Mouse (Mus musculus): ENCODE data around the gene Cyb561. TPM values are rescaled to one million over a fixed set of nuclear protein-coding genes. Genes with fewer than 3 reads are reported as not detected.

Gene Cyb561
- polyA plus RNA-seq, 1 experiment, result 0.02 TPM

- Histone ChIP-seq H3K4me1 (ENCODE audit: control insufficient read depth) (peaks cover 13% of the 10 kb centered on the region), H3K27me3 (ENCODE audit: control insufficient read depth) (peaks cover 34% of the 10 kb centered on the region), H3K36me3 (ENCODE audit: control insufficient read depth) (no peaks in the 10 kb centered on the region), H3K9me3 (ENCODE audit: control insufficient read depth, low read length) (no peaks in the 10 kb centered on the region), H3K4me3 (replicated peaks) (no peak overlapping the region)
- no peak for TF ChIP-seq TAL1 (IDR thresholded peaks at IDR 0.05; ENCODE audit: low read length)
- TF ChIP-seq GATA1 (IDR thresholded peaks at IDR 0.05; ENCODE audit: low read length), result no peak
Measured at GRCm38 (mm10) chr11:105944770-105945672, 8.1 kb downstream of the Cyb561 start.

- peaks cover 13% of the 10 kb centered on the region for H3K4me1 ChIP-seq (ENCODE audit: control insufficient read depth)
- no peaks in the 10 kb centered on the region for H3K36me3 ChIP-seq (ENCODE audit: control insufficient read depth)
- peak overlapping the region; percentile 64 for H3K4me3 ChIP-seq (replicated peaks)
- H3K27me3 ChIP-seq (ENCODE audit: control insufficient read depth), result peaks cover 34% of the 10 kb centered on the region
- no peaks in the 10 kb centered on the region for H3K9me3 ChIP-seq (ENCODE audit: control insufficient read depth, low read length)
- TF ChIP-seq TAL1 (IDR thresholded peaks at IDR 0.05; ENCODE audit: low read length) (no peak), GATA1 (IDR thresholded peaks at IDR 0.05; ENCODE audit: low read length) (no peak)
Measured at GRCm38 (mm10) chr11:105944126-105944621, 9.0 kb downstream of the Cyb561 start.

- no peaks in the 10 kb centered on the region for H3K9me3 ChIP-seq (ENCODE audit: control insufficient read depth, low read length)
- no peaks in the 10 kb centered on the region for H3K36me3 ChIP-seq (ENCODE audit: control insufficient read depth)
- TF ChIP-seq GATA1 (IDR thresholded peaks at IDR 0.05; ENCODE audit: low read length), result no peak
- no peak for TF ChIP-seq TAL1 (IDR thresholded peaks at IDR 0.05; ENCODE audit: low read length)
- H3K4me3 ChIP-seq (replicated peaks), result peak overlapping the region; percentile 64
- peaks cover 13% of the 10 kb centered on the region for H3K4me1 ChIP-seq (ENCODE audit: control insufficient read depth)
- peaks cover 34% of the 10 kb centered on the region for H3K27me3 ChIP-seq (ENCODE audit: control insufficient read depth)
Measured at GRCm38 (mm10) chr11:105943133-105944102, 9.7 kb downstream of the Cyb561 start.

GRCm38 (mm10) chr11:105941973-105942372 is 11.2 kb downstream of the Cyb561 start:
- Histone ChIP-seq H3K9me3 (ENCODE audit: control insufficient read depth, low read length) (no peaks in the 10 kb centered on the region), H3K27me3 (ENCODE audit: control insufficient read depth) (peaks cover 34% of the 10 kb centered on the region), H3K36me3 (ENCODE audit: control insufficient read depth) (no peaks in the 10 kb centered on the region), H3K4me3 (replicated peaks) (no peak overlapping the region), H3K4me1 (ENCODE audit: control insufficient read depth) (peaks cover 13% of the 10 kb centered on the region)
- TF ChIP-seq TAL1 (IDR thresholded peaks at IDR 0.05; ENCODE audit: low read length) (no peak), GATA1 (IDR thresholded peaks at IDR 0.05; ENCODE audit: low read length) (no peak)

- no peak for TF ChIP-seq GATA1 (IDR thresholded peaks at IDR 0.05; ENCODE audit: low read length)
- Histone ChIP-seq H3K4me1 (ENCODE audit: control insufficient read depth) (peaks cover 5% of the 10 kb centered on the region), H3K4me3 (replicated peaks) (no peak overlapping the region), H3K9me3 (ENCODE audit: control insufficient read depth, low read length) (no peaks in the 10 kb centered on the region), H3K36me3 (ENCODE audit: control insufficient read depth) (no peaks in the 10 kb centered on the region), H3K27me3 (ENCODE audit: control insufficient read depth) (peaks cover 19% of the 10 kb centered on the region)
Measured at GRCm38 (mm10) chr11:105938771-105939170, 14.4 kb downstream of the Cyb561 start.

- H3K36me3 ChIP-seq (ENCODE audit: control insufficient read depth), result no peaks in the 10 kb centered on the region
- no peaks in the 10 kb centered on the region for H3K9me3 ChIP-seq (ENCODE audit: control insufficient read depth, low read length)
- no peaks in the 10 kb centered on the region; the same call in 1 of the 2 replicates for H3K4me1 ChIP-seq (ENCODE audit: control insufficient read depth)
- TF ChIP-seq GATA1 (IDR thresholded peaks at IDR 0.05; ENCODE audit: low read length) (no peak), TAL1 (IDR thresholded peaks at IDR 0.05; ENCODE audit: low read length) (no peak)
- no peak overlapping the region for H3K4me3 ChIP-seq (replicated peaks)
- peaks cover 3% of the 10 kb centered on the region for H3K27me3 ChIP-seq (ENCODE audit: control insufficient read depth)
Measured at GRCm38 (mm10) chr11:105936974-105937373, 16.2 kb downstream of the Cyb561 start.

- H3K4me1 ChIP-seq (ENCODE audit: control insufficient read depth), result no peaks in the 10 kb centered on the region
- TF ChIP-seq TAL1 (IDR thresholded peaks at IDR 0.05; ENCODE audit: low read length) (no peak), GATA1 (IDR thresholded peaks at IDR 0.05; ENCODE audit: low read length) (no peak)
- H3K4me3 ChIP-seq (replicated peaks), result no peak overlapping the region
- H3K27me3 ChIP-seq (ENCODE audit: control insufficient read depth), result no peaks in the 10 kb centered on the region; the same call in 1 of the 2 replicates
- H3K36me3 ChIP-seq (ENCODE audit: control insufficient read depth), result no peaks in the 10 kb centered on the region
- no peaks in the 10 kb centered on the region for H3K9me3 ChIP-seq (ENCODE audit: control insufficient read depth, low read length)
Measured at GRCm38 (mm10) chr11:105936200-105936599, 16.9 kb downstream of the Cyb561 start.

GRCm38 (mm10) chr11:105935496-105935895 is 17.6 kb downstream of the Cyb561 start:
- Histone ChIP-seq H3K4me3 (replicated peaks) (no peak overlapping the region), H3K9me3 (ENCODE audit: control insufficient read depth, low read length) (no peaks in the 10 kb centered on the region), H3K4me1 (ENCODE audit: control insufficient read depth) (no peaks in the 10 kb centered on the region), H3K27me3 (ENCODE audit: control insufficient read depth) (no peaks in the 10 kb centered on the region; the same call in 1 of the 2 replicates), H3K36me3 (ENCODE audit: control insufficient read depth) (no peaks in the 10 kb centered on the region)
- no peak for TF ChIP-seq TAL1 (IDR thresholded peaks at IDR 0.05; ENCODE audit: low read length)
- no peak for TF ChIP-seq GATA1 (IDR thresholded peaks at IDR 0.05; ENCODE audit: low read length)
